Mouse (Mus musculus): ENCODE results near the gene Mbd6. TPM values are rescaled to one million over a fixed set of nuclear protein-coding genes. Genes with fewer than 3 reads are reported as not detected.

Gene Mbd6
- polyA plus RNA-seq, 1 experiment: 131 TPM

- Histone ChIP-seq H3K4me1 (ENCODE audit: control insufficient read depth, insufficient read depth, low read length) (no peaks in the 10 kb centered on the region), H3K4me3 (replicated peaks; ENCODE audit: control insufficient read depth, low read depth, low read length) (no peak overlapping the region), H3K27ac (ENCODE audit: control insufficient read depth, insufficient read depth, low read depth, low read length, poor library complexity) (no peak overlapping the region)
- WGBS: 92% methylated on average over 10 of the region's 10 CpGs
- no peak for TF ChIP-seq POLR2A (IDR thresholded peaks at IDR 0.05; ENCODE audit: borderline replicate concordance, control insufficient read depth, low read depth, low read length)
- no peak for TF ChIP-seq CTCF (IDR thresholded peaks at IDR 0.05; ENCODE audit: control insufficient read depth, insufficient read depth, low read length)
These were observed 6.2 kb upstream of the Mbd6 start for GRCm38 (mm10) chr10:127294895-127295510.

GRCm38 (mm10) chr10:127293590-127294113 lies 4.8 kb upstream of the Mbd6 start:
- Histone ChIP-seq H3K27ac (ENCODE audit: control insufficient read depth, insufficient read depth, low read depth, low read length, poor library complexity) (no peak overlapping the region), H3K4me3 (replicated peaks; ENCODE audit: control insufficient read depth, low read depth, low read length) (no peak overlapping the region), H3K4me1 (ENCODE audit: control insufficient read depth, insufficient read depth, low read length) (no peaks in the 10 kb centered on the region; the same call in 1 of the 2 replicates)
- TF ChIP-seq CTCF (IDR thresholded peaks at IDR 0.05; ENCODE audit: control insufficient read depth, insufficient read depth, low read length) (no peak), POLR2A (IDR thresholded peaks at IDR 0.05; ENCODE audit: borderline replicate concordance, control insufficient read depth, low read depth, low read length) (no peak)
- WGBS: 87% methylated on average over 3 of the region's 3 CpGs

DNA sequence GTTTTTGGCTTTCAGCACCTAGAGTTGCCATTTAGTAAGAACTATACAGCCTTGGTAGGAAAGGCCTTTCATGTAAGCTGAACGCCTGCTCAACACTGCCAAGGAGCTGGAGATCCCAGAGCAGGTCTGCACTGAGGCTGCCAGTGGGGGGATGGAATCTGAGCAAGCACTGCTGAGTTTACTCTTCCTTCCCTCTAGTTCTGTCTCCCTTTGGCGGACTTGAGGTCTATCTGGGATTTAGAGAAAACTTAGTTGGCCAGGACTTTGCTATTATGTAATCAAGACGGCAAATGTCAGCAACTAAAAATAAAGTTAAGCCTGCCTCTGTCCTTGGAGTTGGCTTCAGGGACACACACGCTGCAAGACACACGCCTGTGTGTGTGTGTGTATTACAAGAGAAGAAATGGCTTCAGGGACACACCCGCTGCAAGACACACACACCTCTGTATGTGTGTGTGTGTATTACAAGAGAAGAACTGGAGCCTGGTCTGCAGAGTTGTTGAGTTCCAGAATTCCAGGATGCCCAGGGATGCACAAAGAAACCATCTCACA lies 4.2 kb upstream of the Mbd6 start:
- no peak overlapping the region for H3K27ac ChIP-seq (ENCODE audit: control insufficient read depth, insufficient read depth, low read depth, low read length, poor library complexity)
- no peaks in the 10 kb centered on the region; the same call in 1 of the 2 replicates for H3K4me1 ChIP-seq (ENCODE audit: control insufficient read depth, insufficient read depth, low read length)
- 62% methylated on average over 6 of the region's 6 CpGs for WGBS

DNA sequence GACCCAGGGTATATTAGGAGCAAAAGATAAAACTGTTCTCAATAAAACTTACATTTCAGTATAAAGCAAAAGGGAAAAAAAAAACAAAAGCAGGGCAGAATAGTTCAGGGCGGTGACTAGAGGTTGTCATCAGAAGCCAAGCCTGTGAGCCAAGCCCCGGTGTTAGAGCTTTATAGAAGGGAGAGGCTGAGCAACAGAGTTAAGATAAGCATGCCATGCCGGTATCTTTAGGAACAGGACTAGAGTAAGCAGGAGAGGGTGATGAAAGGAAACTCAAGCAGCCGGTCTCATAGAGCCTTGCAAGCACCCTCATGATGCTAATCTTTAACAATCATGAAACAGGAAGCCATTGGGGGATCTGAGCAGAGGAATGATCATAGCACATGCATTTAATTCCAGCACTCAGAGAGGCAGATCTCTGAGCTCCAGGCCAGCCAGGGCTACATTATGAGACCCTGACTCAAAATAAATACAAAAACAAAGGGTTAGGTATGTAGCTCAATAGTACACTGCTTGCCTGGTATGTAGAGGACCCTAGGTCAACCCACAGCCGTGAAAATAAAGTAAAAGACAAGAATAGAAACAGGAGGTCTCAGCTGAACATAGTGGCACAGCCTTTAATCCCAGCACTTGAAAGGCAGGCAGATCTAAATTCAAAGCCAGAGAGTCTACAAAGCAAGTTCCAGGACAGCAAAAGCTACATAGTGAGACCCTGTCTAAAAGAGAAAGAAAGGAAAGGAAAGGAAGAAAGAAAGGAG lies 3.2 kb upstream of the Mbd6 start:
- WGBS: 14% methylated on average over 5 of the region's 5 CpGs
- Histone ChIP-seq H3K4me1 (ENCODE audit: control insufficient read depth, insufficient read depth, low read length) (no peaks in the 10 kb centered on the region; the same call in 1 of the 2 replicates), H3K27ac (ENCODE audit: control insufficient read depth, insufficient read depth, low read depth, low read length, poor library complexity) (peak overlapping the region; percentile 17; the same call in 1 of the 2 replicates), H3K4me3 (replicated peaks; ENCODE audit: control insufficient read depth, low read depth, low read length) (peak overlapping the region; percentile 45)
- TF ChIP-seq CTCF (IDR thresholded peaks at IDR 0.05; ENCODE audit: control insufficient read depth, insufficient read depth, low read length): no peak
- no peak for TF ChIP-seq POLR2A (IDR thresholded peaks at IDR 0.05; ENCODE audit: borderline replicate concordance, control insufficient read depth, low read depth, low read length)

More for the DNA sequence above, 4.2 kb upstream of the Mbd6 start:
- TF ChIP-seq POLR2A (IDR thresholded peaks at IDR 0.05; ENCODE audit: borderline replicate concordance, control insufficient read depth, low read depth, low read length): no peak
- no peak for TF ChIP-seq CTCF (IDR thresholded peaks at IDR 0.05; ENCODE audit: control insufficient read depth, insufficient read depth, low read length)
- no peak overlapping the region for H3K4me3 ChIP-seq (replicated peaks; ENCODE audit: control insufficient read depth, low read depth, low read length)

GRCm38 (mm10) chr10:127290930-127291880 lies 2.4 kb upstream of the Mbd6 start:
- TF ChIP-seq POLR2A (IDR thresholded peaks at IDR 0.05; ENCODE audit: borderline replicate concordance, control insufficient read depth, low read depth, low read length): no peak
- no peaks in the 10 kb centered on the region; the same call in 1 of the 2 replicates for H3K4me1 ChIP-seq (ENCODE audit: control insufficient read depth, insufficient read depth, low read length)
- H3K4me3 ChIP-seq (replicated peaks; ENCODE audit: control insufficient read depth, low read depth, low read length): peak overlapping the region; percentile 90
- 3% methylated on average over 19 of the region's 19 CpGs for WGBS
- H3K27ac ChIP-seq (ENCODE audit: control insufficient read depth, insufficient read depth, low read depth, low read length, poor library complexity): peak overlapping the region; percentile 78

DNA sequence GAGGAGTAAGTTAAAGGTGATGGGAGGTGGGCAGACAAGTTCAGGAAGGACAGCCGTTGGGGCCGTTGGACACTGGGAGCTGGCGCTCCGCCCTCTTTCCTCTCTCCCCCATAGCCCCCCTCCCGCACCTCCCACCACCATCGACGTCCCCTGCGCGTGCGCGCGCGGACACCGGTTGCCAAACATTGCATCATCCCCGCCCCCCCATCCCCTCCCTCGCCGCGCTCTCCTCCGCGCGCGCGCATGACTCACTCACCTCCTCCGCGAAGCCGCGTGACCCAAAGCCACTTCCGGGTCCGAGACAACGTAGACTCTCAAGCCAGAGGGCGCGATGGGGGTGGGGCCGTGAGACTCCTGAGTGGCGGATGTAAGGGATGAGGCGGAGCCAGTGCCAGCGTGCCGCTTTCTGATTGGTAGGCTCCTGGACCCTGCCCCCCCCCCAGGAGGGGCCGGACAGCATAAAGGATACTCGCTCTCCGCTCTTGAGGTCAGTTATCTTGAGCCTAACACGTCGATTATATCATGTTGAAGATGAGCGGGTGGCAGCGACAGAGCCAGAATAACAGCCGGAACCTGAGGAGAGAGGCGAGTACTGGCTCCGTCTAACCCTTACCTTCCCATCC lies 1.6 kb upstream of the Mbd6 start:
- Histone ChIP-seq H3K4me1 (ENCODE audit: control insufficient read depth, insufficient read depth, low read length) (no peaks in the 10 kb centered on the region; the same call in 1 of the 2 replicates), H3K4me3 (replicated peaks; ENCODE audit: control insufficient read depth, low read depth, low read length) (peak overlapping the region; percentile 90), H3K27ac (ENCODE audit: control insufficient read depth, insufficient read depth, low read depth, low read length, poor library complexity) (peak overlapping the region; percentile 78)
- TF ChIP-seq POLR2A (IDR thresholded peaks at IDR 0.05; ENCODE audit: borderline replicate concordance, control insufficient read depth, low read depth, low read length): peak; percentile 86
- no peak; the same call in 1 of the 2 replicates for TF ChIP-seq CTCF (IDR thresholded peaks at IDR 0.05; ENCODE audit: control insufficient read depth, insufficient read depth, low read length)
- WGBS: under 1% methylated on average over 45 of the region's 47 CpGs

DNA sequence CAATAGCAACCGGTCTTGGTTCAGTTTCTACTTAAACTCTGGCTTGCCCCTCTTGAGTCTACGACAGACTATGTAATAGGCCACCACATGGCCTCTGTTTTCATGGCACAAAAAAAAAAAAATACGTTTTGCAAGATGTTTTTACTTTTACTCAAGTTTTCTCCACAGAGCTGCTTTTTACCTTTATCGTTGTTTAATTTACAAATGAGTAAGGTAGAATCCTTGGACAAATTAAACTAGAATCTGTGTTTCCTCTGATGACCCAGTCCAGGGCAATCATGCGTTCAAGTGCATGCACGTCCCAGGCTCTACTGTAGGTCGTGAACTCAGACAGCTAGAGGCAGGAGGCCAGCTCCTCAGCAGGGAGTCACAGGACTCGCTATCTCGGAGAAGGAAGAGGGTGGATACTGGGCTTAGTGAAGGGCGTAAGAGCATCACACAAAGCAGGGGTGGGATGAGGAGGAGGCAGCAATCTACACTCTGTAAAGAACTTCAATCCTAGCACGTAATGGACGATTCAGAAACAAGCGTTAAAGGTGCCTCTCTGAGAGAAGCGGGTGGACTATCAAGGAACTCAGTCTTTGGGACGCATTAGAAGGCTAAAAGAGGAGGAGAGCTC lies 864 bp upstream of the Mbd6 start:
- TF ChIP-seq CTCF (IDR thresholded peaks at IDR 0.05; ENCODE audit: control insufficient read depth, insufficient read depth, low read length): no peak
- no peak for TF ChIP-seq POLR2A (IDR thresholded peaks at IDR 0.05; ENCODE audit: borderline replicate concordance, control insufficient read depth, low read depth, low read length)
- Histone ChIP-seq H3K4me1 (ENCODE audit: control insufficient read depth, insufficient read depth, low read length) (no peaks in the 10 kb centered on the region; the same call in 1 of the 2 replicates), H3K27ac (ENCODE audit: control insufficient read depth, insufficient read depth, low read depth, low read length, poor library complexity) (peak overlapping the region; percentile 78), H3K4me3 (replicated peaks; ENCODE audit: control insufficient read depth, low read depth, low read length) (peak overlapping the region; percentile 57)
- WGBS: under 1% methylated on average over 15 of the region's 15 CpGs

All from bone marrow, adult 2 months (tissue).